Mouse (Mus musculus): ENCODE data around the gene Doc2g.

GRCm38 (mm10) chr19:4051016-4051415 is 47.9 kb downstream of the Doc2g start:
- TF ChIP-seq CTCF (IDR thresholded peaks at IDR 0.05; ENCODE audit: insufficient read depth, low read depth, low read length) (no peak), POLR2A (IDR thresholded peaks at IDR 0.05; ENCODE audit: insufficient read depth, low read depth, low read length) (no peak)

Data from olfactory bulb, adult 2 months (tissue).